Mouse (Mus musculus) heart, adult 2 months (tissue): ENCODE results near the gene Asns. TPM values are rescaled to one million over a fixed set of nuclear protein-coding genes. Genes with fewer than 3 reads are reported as not detected.

Experiments used
- DNase-seq, 2 experiments: peaks; one replicate each; pipeline ENCODE4 v3.0.0; 2021
- H3K27ac ChIP-seq: fragments of 200-600 bp; 2 replicates; pipeline ENCODE4 v1.8.1; 2022
- H3K27me3 ChIP-seq: fragments of 200-500 bp; 2 replicates; pipeline ENCODE4 v1.6.1; 2012; ENCODE audit warnings: mild to moderate bottlenecking, low read length, inconsistent platforms, mixed read lengths; ENCODE audit not compliant: control insufficient read depth, insufficient read depth
- H3K36me3 ChIP-seq: fragments of 200-500 bp; 2 replicates; pipeline ENCODE4 v1.6.1; 2012; ENCODE audit warnings: low read length, inconsistent platforms; ENCODE audit not compliant: control insufficient read depth, insufficient read depth
- H3K4me1 ChIP-seq: fragments of 200-500 bp; 2 replicates; pipeline ENCODE4 v1.6.1; 2011; ENCODE audit warnings: low read length; ENCODE audit not compliant: control insufficient read depth, insufficient read depth
- H3K4me3 ChIP-seq: fragments of 200-600 bp; 2 replicates; pipeline ENCODE4 v1.8.1; 2022
- H3K79me2 ChIP-seq: fragments of 200-500 bp; replicated peaks from 2 replicates; pipeline ENCODE4 v1.6.1; 2012; ENCODE audit warnings: mild to moderate bottlenecking, inconsistent platforms, low read length, moderate library complexity, mixed read lengths; ENCODE audit not compliant: control insufficient read depth, insufficient read depth
- H3K9ac ChIP-seq: fragments of 200-500 bp; 2 replicates; pipeline ENCODE4 v1.6.1; 2012; ENCODE audit warnings: low read depth, mild to moderate bottlenecking, control low read depth, inconsistent platforms, low read length, mixed read lengths
- CTCF ChIP-seq: fragments of 200-600 bp; IDR thresholded peaks from 2 replicates; pipeline ENCODE4 v1.8.1; 2022; ENCODE audit warnings: antibody characterized with exemption, mild to moderate bottlenecking, moderate library complexity
- EP300 ChIP-seq: fragments of 200-500 bp; IDR thresholded peaks from 2 replicates; pipeline ENCODE4 v1.6.1; 2011; ENCODE audit warnings: low read depth, low read length, control low read depth; ENCODE audit not compliant: insufficient read depth
- POLR2A ChIP-seq: fragments of 200-500 bp; IDR thresholded peaks from 2 replicates; pipeline ENCODE4 v1.6.1; 2011; ENCODE audit warnings: mild to moderate bottlenecking, low read depth, low read length, control low read depth; ENCODE audit not compliant: insufficient read depth
- WGBS: fragments of 180-500 bp; shearing (Covaris S2); methylation state at CpG from one replicate; pipeline ENCODE4 v1.1.7; 2018; 5-methylcytosine and 5-hydroxymethylcytosine counted together
- intact Hi-C: fragments of 180-260 bp; cut with DNase I; formaldehyde crosslinking; loops from one replicate; pipeline ENCODE4 v1.15.1; 2025
- polyA plus RNA-seq: library from polyadenylated mRNA; depleted of rRNA; stranded (reverse); fragments of >200 nt; gene quantifications from 2 replicates; pipeline ENCODE4 v1.2.3, GENCODE M21; 2012; rRNA removed
- total RNA-seq, 2 experiments: library from RNA; stranded (reverse); gene quantifications; 2 replicates each; pipeline ENCODE4 v1.2.3; 2021

The Asns gene
- total and polyA plus RNA-seq, 3 experiments: 2.9 to 5.5 (median 3.2) TPM

- DNase-seq: no peak
- H3K27ac ChIP-seq: 0 out of 2 replicates have a peak overlapping the region, but pooled peaks have one; percentile 22
- no peaks in the 10 kb centered on the region for H3K27me3 ChIP-seq
- H3K9ac ChIP-seq: no peak overlapping the region
- no peaks in the 10 kb centered on the region for H3K79me2 ChIP-seq
- H3K4me1 ChIP-seq: no peaks in the 10 kb centered on the region
- H3K36me3 ChIP-seq: no peaks in the 10 kb centered on the region
- WGBS: 61% methylated on average over 5 of the region's 5 CpGs
- TF ChIP-seq CTCF (peak; percentile 88), POLR2A (no peak)
- no peak overlapping the region for H3K4me3 ChIP-seq
- intact Hi-C loops: no loop called here
Measured at GRCm38 (mm10) chr6:7660377-7661080, 32.5 kb downstream of the Asns start.

- Histone ChIP-seq H3K4me1 (no peaks in the 10 kb centered on the region), H3K4me3 (no peak overlapping the region), H3K27ac (no peak overlapping the region), H3K36me3 (no peaks in the 10 kb centered on the region), H3K27me3 (no peaks in the 10 kb centered on the region), H3K9ac (no peak overlapping the region), H3K79me2 (no peaks in the 10 kb centered on the region)
- 79% methylated on average over 1 of the region's 1 CpGs for WGBS
- DNase-seq: no peak
- TF ChIP-seq POLR2A (no peak), CTCF (peak; percentile 52)
- intact Hi-C loops: no loop called here
Measured at GRCm38 (mm10) chr6:7656601-7657000, 36.5 kb downstream of the Asns start.

GRCm38 (mm10) chr6:7648458-7648857, 44.6 kb downstream of the Asns start:
- DNase-seq: no peak
- Histone ChIP-seq H3K36me3 (no peaks in the 10 kb centered on the region), H3K79me2 (no peaks in the 10 kb centered on the region), H3K27ac (no peak overlapping the region), H3K9ac (no peak overlapping the region), H3K27me3 (no peaks in the 10 kb centered on the region), H3K4me3 (no peak overlapping the region), H3K4me1 (no peaks in the 10 kb centered on the region)
- TF ChIP-seq POLR2A: no peak
- TF ChIP-seq EP300: no peak
- no peak for TF ChIP-seq CTCF
- intact Hi-C loops: no loop called here

Other genes with a start within 250 kb of the Asns start
- under 1 TPM; 0.29 to 0.32 TPM for gene Tac1, start 138.4 kb downstream of the Asns start, total RNA-seq
- gene Tac1, start 138.4 kb downstream of the Asns start, polyA plus RNA-seq: 0.96 TPM in 1 of 2 replicates, not detected in the other
- gene C1galt1, start 151.6 kb upstream of the Asns start, total RNA-seq: 10 to 100 TPM; 13.3 to 15.1 TPM
- gene C1galt1, start 151.6 kb upstream of the Asns start, polyA plus RNA-seq: 2.6 and 6.3 TPM in 2 replicates